Mouse (Mus musculus) limb, embryonic 15.5 days (tissue): ENCODE measurements around the gene Mrpl24. TPM values are rescaled to one million over a fixed set of nuclear protein-coding genes. Genes with fewer than 3 reads are reported as not detected.
"Not testable (repeated sequence)": the region's sequence is repeated elsewhere in the genome, so short reads cannot be mapped to it uniquely, and the experiment has no call there.

ENCODE experiments used
- ATAC-seq: fragments of 200-750 bp; cut with Nextera tagmentation; 2 replicates; pipeline ENCODE4 v1.8.0; 2017; ENCODE audit warnings: low read depth, moderate TSS enrichment; ENCODE audit not compliant: insufficient number of reproducible peaks, low FRiP score, low TSS enrichment
- H3K27ac ChIP-seq: fragments of 300-500 bp; sonication (generic); 2 replicates; pipeline ENCODE4 v1.5.1; 2015; ENCODE audit warnings: moderate library complexity, mild to moderate bottlenecking, inconsistent platforms
- H3K27me3 ChIP-seq: fragments of 300-500 bp; sonication (generic); 2 replicates; pipeline ENCODE4 v1.6.1; 2015; ENCODE audit warnings: inconsistent platforms
- H3K36me3 ChIP-seq: fragments of 300-500 bp; sonication (generic); 2 replicates; pipeline ENCODE4 v1.6.1; 2015; ENCODE audit warnings: inconsistent platforms
- H3K4me1 ChIP-seq: fragments of 300-500 bp; sonication (generic); 2 replicates; pipeline ENCODE4 v1.6.1; 2015; ENCODE audit warnings: inconsistent platforms
- H3K4me2 ChIP-seq: fragments of 300-500 bp; sonication (generic); 2 replicates; pipeline ENCODE4 v1.6.1; 2015; ENCODE audit warnings: mild to moderate bottlenecking, inconsistent platforms
- H3K4me3 ChIP-seq: fragments of 300-500 bp; sonication (generic); 2 replicates; pipeline ENCODE4 v1.5.1; 2015; ENCODE audit warnings: mild to moderate bottlenecking, inconsistent platforms
- H3K9ac ChIP-seq: fragments of 300-500 bp; sonication (generic); 2 replicates; pipeline ENCODE4 v1.6.1; 2015; ENCODE audit warnings: inconsistent platforms
- H3K9me3 ChIP-seq: fragments of 300-500 bp; sonication (generic); 2 replicates; pipeline ENCODE4 v1.6.1; 2016; ENCODE audit warnings: inconsistent platforms
- WGBS: fragments of 180-500 bp; shearing (Covaris S2); methylation state at CpG from one replicate; pipeline ENCODE4 v1.1.7; 2015; 5-methylcytosine and 5-hydroxymethylcytosine counted together
- polyA plus RNA-seq: library from polyadenylated mRNA; unstranded; fragments of >200 nt; fragmentation: Nextera tagmentation; extraction: Ambion mirVana; gene quantifications from 2 replicates; pipeline ENCODE4 v1.2.1, GENCODE M21; 2015

Mrpl24 gene
- polyA plus RNA-seq, 1 experiment from 2014 or later, result 64.3 TPM

GRCm38 (mm10) chr3:87899776-87900175 lies 19.5 kb upstream of the Mrpl24 start:
- Histone ChIP-seq H3K4me3 (no peak overlapping the region), H3K27ac (no peak overlapping the region), H3K36me3 (no peaks in the 10 kb centered on the region), H3K4me1 (no peaks in the 10 kb centered on the region), H3K9me3 (no peaks in the 10 kb centered on the region), H3K4me2 (no peak overlapping the region), H3K9ac (no peak overlapping the region), H3K27me3 (no peaks in the 10 kb centered on the region)
- 80% methylated on average over 3 of the region's 3 CpGs for WGBS
- no peak for ATAC-seq

GRCm38 (mm10) chr3:87901036-87901624 lies 18.2 kb upstream of the Mrpl24 start:
- H3K9me3 ChIP-seq, result no peaks in the 10 kb centered on the region
- H3K27ac ChIP-seq, result no peak overlapping the region
- H3K27me3 ChIP-seq, result no peaks in the 10 kb centered on the region
- H3K36me3 ChIP-seq, result no peaks in the 10 kb centered on the region
- H3K9ac ChIP-seq, result no peak overlapping the region
- no peak overlapping the region for H3K4me3 ChIP-seq
- H3K4me1 ChIP-seq, result no peaks in the 10 kb centered on the region
- WGBS, result 37% methylated on average over 1 of the region's 1 CpGs
- ATAC-seq, result no peak
- no peak overlapping the region for H3K4me2 ChIP-seq

- not testable (repeated sequence) for H3K36me3 ChIP-seq, H3K27ac ChIP-seq, H3K4me3 ChIP-seq, H3K9ac ChIP-seq, H3K4me2 ChIP-seq, H3K27me3 ChIP-seq, ATAC-seq, H3K9me3 ChIP-seq, H3K4me1 ChIP-seq
- WGBS, result 73% methylated on average over 6 of the region's 6 CpGs
These were observed 17.3 kb upstream of the Mrpl24 start for GRCm38 (mm10) chr3:87901959-87902358.

- Histone ChIP-seq H3K4me3 (no peak overlapping the region), H3K36me3 (no peaks in the 10 kb centered on the region), H3K4me1 (peaks cover 15% of the 10 kb centered on the region), H3K4me2 (no peak overlapping the region), H3K27me3 (no peaks in the 10 kb centered on the region), H3K9me3 (no peaks in the 10 kb centered on the region), H3K27ac (no peak overlapping the region), H3K9ac (no peak overlapping the region)
- ATAC-seq, result no peak
- WGBS, result 42% methylated on average over 5 of the region's 5 CpGs
These were observed 15.5 kb upstream of the Mrpl24 start for GRCm38 (mm10) chr3:87903821-87904220.

- Histone ChIP-seq H3K27me3 (no peaks in the 10 kb centered on the region), H3K4me2 (peak within 1 kb of the TSS; percentile 63), H3K36me3 (no peaks in the 10 kb centered on the region), H3K9me3 (no peaks in the 10 kb centered on the region), H3K4me1 (peaks cover 36% of the 10 kb centered on the region), H3K27ac (peak within 1 kb of the TSS; percentile 97), H3K9ac (peak within 1 kb of the TSS; percentile 83), H3K4me3 (peak within 1 kb of the TSS; percentile 80)
- WGBS, result under 1% methylated on average over 54 of the region's 57 CpGs
- peak; percentile 91 for ATAC-seq
These were observed 13.3 kb upstream of the Mrpl24 start, which contains the start of gene Hdgf for GRCm38 (mm10) chr3:87905880-87906485. Gene Hdgf (plus strand): TSS chr3:87906321.

- Histone ChIP-seq H3K27ac (peak overlapping the region; percentile 97), H3K4me3 (peak overlapping the region; percentile 80), H3K4me2 (peak overlapping the region; percentile 63), H3K9me3 (no peaks in the 10 kb centered on the region), H3K4me1 (peaks cover 40% of the 10 kb centered on the region), H3K27me3 (no peaks in the 10 kb centered on the region), H3K36me3 (no peaks in the 10 kb centered on the region), H3K9ac (peak overlapping the region; percentile 83)
- ATAC-seq, result peak; percentile 2; the same call in 1 of the 2 replicates
- WGBS, result 0% methylated on average over 40 of the region's 47 CpGs
These were observed 12.7 kb upstream of the Mrpl24 start for GRCm38 (mm10) chr3:87906601-87906980.

GRCm38 (mm10) chr3:87906981-87907857 lies 12.1 kb upstream of the Mrpl24 start:
- Histone ChIP-seq H3K27me3 (no peaks in the 10 kb centered on the region), H3K4me3 (peak overlapping the region; percentile 80), H3K36me3 (no peaks in the 10 kb centered on the region), H3K4me1 (peaks cover 40% of the 10 kb centered on the region), H3K9ac (peak overlapping the region; percentile 83), H3K9me3 (no peaks in the 10 kb centered on the region), H3K4me2 (peak overlapping the region; percentile 63), H3K27ac (peak overlapping the region; percentile 97)
- under 1% methylated on average over 27 of the region's 27 CpGs for WGBS
- no peak for ATAC-seq

GRCm38 (mm10) chr3:87907906-87908305 lies 11.4 kb upstream of the Mrpl24 start:
- WGBS, result 0% methylated on average over 1 of the region's 1 CpGs
- peaks cover 40% of the 10 kb centered on the region for H3K4me1 ChIP-seq
- ATAC-seq, result no peak

GRCm38 (mm10) chr3:87909381-87909780 lies 9.9 kb upstream of the Mrpl24 start:
- Histone ChIP-seq H3K9ac (no peak overlapping the region), H3K36me3 (peaks cover 16% of the 10 kb centered on the region), H3K4me1 (peaks cover 40% of the 10 kb centered on the region), H3K27me3 (no peaks in the 10 kb centered on the region), H3K27ac (peak overlapping the region; percentile 97), H3K9me3 (no peaks in the 10 kb centered on the region), H3K4me3 (no peak overlapping the region), H3K4me2 (peak overlapping the region; percentile 46)
- WGBS, result 94% methylated on average over 2 of the region's 2 CpGs
- no peak for ATAC-seq

More at GRCm38 (mm10) chr3:87907906-87908305, 11.4 kb upstream of the Mrpl24 start:
- Histone ChIP-seq H3K36me3 (0 out of 2 replicates have a peak, but pooled peaks cover under 1% of the 10 kb centered on the region), H3K4me3 (peak overlapping the region; percentile 80), H3K27me3 (no peaks in the 10 kb centered on the region), H3K9me3 (no peaks in the 10 kb centered on the region), H3K4me2 (peak overlapping the region; percentile 63), H3K27ac (peak overlapping the region; percentile 97), H3K9ac (peak overlapping the region; percentile 83)

GRCm38 (mm10) chr3:87909874-87910273 lies 9.4 kb upstream of the Mrpl24 start:
- Histone ChIP-seq H3K9ac (no peak overlapping the region), H3K9me3 (no peaks in the 10 kb centered on the region), H3K36me3 (peaks cover 21% of the 10 kb centered on the region), H3K27me3 (no peaks in the 10 kb centered on the region), H3K4me3 (peak overlapping the region; percentile 31), H3K4me2 (peak overlapping the region; percentile 46), H3K27ac (peak overlapping the region; percentile 97), H3K4me1 (peaks cover 40% of the 10 kb centered on the region)
- 9% methylated on average over 4 of the region's 4 CpGs for WGBS
- no peak for ATAC-seq

GRCm38 (mm10) chr3:87910573-87911141 lies 8.6 kb upstream of the Mrpl24 start:
- Histone ChIP-seq H3K27ac (peak overlapping the region; percentile 97), H3K27me3 (no peaks in the 10 kb centered on the region), H3K4me3 (peak overlapping the region; percentile 31), H3K36me3 (peaks cover 28% of the 10 kb centered on the region), H3K4me2 (peak overlapping the region; percentile 46), H3K9me3 (no peaks in the 10 kb centered on the region), H3K4me1 (peaks cover 40% of the 10 kb centered on the region), H3K9ac (no peak overlapping the region)
- peak; percentile 16; the same call in 1 of the 2 replicates for ATAC-seq
- WGBS, result 7% methylated on average over 12 of the region's 12 CpGs
